Mouse (Mus musculus): ENCODE measurements at regions not wholly inside any gene's neighbourhood (a gene's known extent, or its start where the extent isn't known, plus 50 kb on each side); places are given as distances from the start of the nearest gene placed in this dataset.

GRCm38 (mm10) chr6:127335462-127335886, 111.2 kb upstream of the Parp11 start:
- TF ChIP-seq CTCF (IDR thresholded peaks at IDR 0.05; ENCODE audit: low read depth, low read length) (no peak), TAL1 (conservative IDR thresholded peaks at IDR 0.05; ENCODE audit: low read depth, low read length) (no peak), GATA1 (IDR thresholded peaks at IDR 0.05; ENCODE audit: borderline replicate concordance, low read length) (no peak), POLR2AphosphoS5 (IDR thresholded peaks at IDR 0.05; ENCODE audit: insufficient replicate concordance, low read depth, low read length) (no peak)
